Mouse (Mus musculus) 416B (cell line): Measurements from ENCODE around the gene Tkt.

Experiments
- DNase-seq: peaks from one replicate; pipeline ENCODE4 v3.0.0; 2011; ENCODE audit warnings: low read depth

The Tkt gene

GRCm38 (mm10) chr14:30548131-30548720 lies at the start of gene Tkt:
Gene Tkt, plus strand, starts transcription at chr14:30548359.
- DNase-seq = peak; percentile 68

- no peak for DNase-seq
These were observed 43.2 kb upstream of the Tkt start for GRCm38 (mm10) chr14:30504990-30505389.

GRCm38 (mm10) chr14:30510214-30510763 lies 37.9 kb upstream of the Tkt start:
- DNase-seq = no peak

- DNase-seq = no peak
These were observed 35.3 kb upstream of the Tkt start for GRCm38 (mm10) chr14:30512896-30513295.

GRCm38 (mm10) chr14:30515931-30516723 lies 32.0 kb upstream of the Tkt start:
- peak; percentile 69 for DNase-seq

GRCm38 (mm10) chr14:30519323-30519722 lies 28.8 kb upstream of the Tkt start:
- DNase-seq = no peak

GRCm38 (mm10) chr14:30523356-30523755 lies 24.8 kb upstream of the Tkt start:
- DNase-seq = no peak

- no peak for DNase-seq
These were observed 19.8 kb upstream of the Tkt start for GRCm38 (mm10) chr14:30528392-30528791.

GRCm38 (mm10) chr14:30528961-30529360 lies 19.2 kb upstream of the Tkt start:
- no peak for DNase-seq

GRCm38 (mm10) chr14:30529454-30529853 lies 18.7 kb upstream of the Tkt start:
- DNase-seq = no peak

GRCm38 (mm10) chr14:30530726-30531269 lies 17.4 kb upstream of the Tkt start:
- DNase-seq = no peak

GRCm38 (mm10) chr14:30531431-30531830 lies 16.7 kb upstream of the Tkt start:
- peak; percentile 68 for DNase-seq

- DNase-seq = peak; percentile 93
These were observed 16.3 kb upstream of the Tkt start for GRCm38 (mm10) chr14:30531896-30532295.

- DNase-seq = peak; percentile 16
These were observed 14.2 kb upstream of the Tkt start for GRCm38 (mm10) chr14:30533780-30534450.

- no peak for DNase-seq
These were observed 6.6 kb upstream of the Tkt start for GRCm38 (mm10) chr14:30541541-30541940.

- DNase-seq = peak; percentile 17
These were observed 4.8 kb upstream of the Tkt start for GRCm38 (mm10) chr14:30543331-30543730.

- DNase-seq = peak; percentile 94
These were observed 1.0 kb downstream of the Tkt start for GRCm38 (mm10) chr14:30548965-30549776.

GRCm38 (mm10) chr14:30549777-30550149 lies 1.6 kb downstream of the Tkt start:
- DNase-seq = peak; percentile 61

- DNase-seq = peak; percentile 51
These were observed 2.3 kb downstream of the Tkt start for GRCm38 (mm10) chr14:30550232-30551070.

- DNase-seq = peak; percentile 37
These were observed 3.4 kb downstream of the Tkt start for GRCm38 (mm10) chr14:30551509-30551908.

- no peak for DNase-seq
These were observed 3.8 kb downstream of the Tkt start for GRCm38 (mm10) chr14:30551981-30552380.
